In the genomic region with DNA sequence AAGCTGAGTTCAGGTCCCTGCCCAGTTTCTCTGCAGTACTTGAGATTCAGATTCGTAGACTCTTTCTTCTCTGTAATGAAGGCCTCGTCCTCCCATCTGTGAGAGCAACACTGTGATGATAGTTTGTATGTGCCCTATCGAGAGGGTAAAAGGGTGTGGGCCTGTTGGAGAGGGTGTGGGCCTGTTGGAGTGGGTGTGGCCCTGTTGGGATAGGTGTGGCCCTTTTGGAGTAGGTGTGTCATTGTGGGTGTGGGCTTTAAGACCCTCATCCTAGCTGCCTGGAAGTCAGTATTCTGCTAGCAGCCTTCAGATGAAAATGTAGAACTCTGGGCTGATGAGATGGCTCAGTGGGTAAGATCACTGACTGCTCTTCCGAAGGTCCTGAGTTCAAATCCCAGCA, we compare ENCODE assay signal across 21 mouse cellular contexts. TPM values are rescaled to one million over a fixed set of nuclear protein-coding genes. Genes with fewer than 3 reads are reported as not detected.
A peak's percentile ranks its signal among the peaks of the same experiment; 100 is the strongest.
DNase-seq lines count a peak whose midpoint lies in the region; ATAC-seq and TF ChIP-seq lines count a peak whose summit lies in the region.
"Had no signal": no experiment of that assay in that cellular context is flagged by ENCODE, and none has a peak within 500 bp of the region (broad histone marks: within the 10 kb centered on the region; RNA-seq: fewer than 3 reads in every experiment).

No protein-coding gene starts in this region.

- H3K9ac ChIP-seq in liver, embryonic 16.5 days (ENCODE audit: low read depth, low read length) = no peak overlapping the region; the same call in 1 of the 2 replicates
- no peak overlapping the region for H3K9ac ChIP-seq in hindbrain, embryonic 16.5 days (ENCODE audit: low read depth, low read length)
- no peak overlapping the region for H3K9ac ChIP-seq in intestine, postnatal 0 days (ENCODE audit: low read depth, low read length)
- H3K9ac ChIP-seq: forebrain, embryonic 13.5 days; stomach, embryonic 15.5 days had no signal

- 46% methylated on average over 4 of the region's 4 CpGs for WGBS in liver, embryonic 16.5 days (ENCODE audit: insufficient replicate concordance)
- 95% methylated on average over 4 of the region's 4 CpGs for WGBS in hindbrain, embryonic 16.5 days
- 84% methylated on average over 4 of the region's 4 CpGs for WGBS in intestine, postnatal 0 days

- no peaks in the 10 kb centered on the region for H3K9me3 ChIP-seq in liver, embryonic 16.5 days (replicated peaks; ENCODE audit: control insufficient read depth, low read length)
- no peaks in the 10 kb centered on the region for H3K9me3 ChIP-seq in hindbrain, embryonic 16.5 days (ENCODE audit: control insufficient read depth, low read length)
- no peaks in the 10 kb centered on the region for H3K9me3 ChIP-seq in intestine, postnatal 0 days (ENCODE audit: control insufficient read depth)
- H3K9me3 ChIP-seq: forebrain, embryonic 13.5 days; limb, embryonic 10.5 days; midbrain, embryonic 10.5 days; stomach, embryonic 15.5 days had no signal

- TF ChIP-seq CTCF in intestine, postnatal 0 days (IDR thresholded peaks at IDR 0.05; ENCODE audit: low read depth) = no peak

- peak overlapping the region; percentile 89 for H3K4me2 ChIP-seq in liver, embryonic 16.5 days (ENCODE audit: low read depth, low read length)
- no peak overlapping the region for H3K4me2 ChIP-seq in hindbrain, embryonic 16.5 days (ENCODE audit: low read length)
- H3K4me2 ChIP-seq in intestine, postnatal 0 days (replicated peaks; ENCODE audit: low read depth) = no peak overlapping the region
- H3K4me2 ChIP-seq: forebrain, embryonic 13.5 days; stomach, embryonic 15.5 days had no signal

- peaks cover 34% of the 10 kb centered on the region for H3K4me1 ChIP-seq in liver, embryonic 16.5 days (ENCODE audit: control insufficient read depth, low read depth, low read length)
- H3K4me1 ChIP-seq in hindbrain, embryonic 16.5 days (ENCODE audit: control insufficient read depth, insufficient read depth, low read depth, low read length) = peaks cover 10% of the 10 kb centered on the region
- H3K4me1 ChIP-seq in intestine, postnatal 0 days (replicated peaks; ENCODE audit: control insufficient read depth, insufficient read depth, low read length) = no peaks in the 10 kb centered on the region

- ATAC-seq in liver, embryonic 16.5 days (ENCODE audit: low read depth) = peak; percentile 23
- no peak for ATAC-seq in hindbrain, embryonic 16.5 days
- no peak for ATAC-seq in intestine, postnatal 0 days
- ATAC-seq: forebrain, embryonic 13.5 days; lung, postnatal 0 days; midbrain, embryonic 16.5 days had no signal

- H3K27ac ChIP-seq in liver, embryonic 16.5 days (ENCODE audit: low read length) = peak overlapping the region; percentile 71
- H3K27ac ChIP-seq in hindbrain, embryonic 16.5 days (ENCODE audit: low read depth, low read length) = no peak overlapping the region
- no peak overlapping the region for H3K27ac ChIP-seq in intestine, postnatal 0 days (ENCODE audit: low read depth, low read length)
- H3K27ac ChIP-seq: forebrain, embryonic 13.5 days; limb, embryonic 10.5 days; macrophage; midbrain, embryonic 10.5 days; stomach, embryonic 15.5 days had no signal

- peak; percentile 62 for DNase-seq in ES-CJ7 (ENCODE audit: low read depth, low spot score)
- peak; percentile 41 for DNase-seq in ZHBTc4 (ENCODE audit: low read depth, low spot score)
- DNase-seq in liver = peak; percentile 71
- no peak for DNase-seq in frontal cortex, postnatal 14 days (ENCODE audit: low spot score in 2 of 2)
- DNase-seq: adrenal gland, postnatal 36 days; cerebellum, adult 11-12 months; cerebellum, postnatal 14 days; kidney, adult 11 months; thymus, adult 18-20 months; thymus, postnatal 36 days had no signal

- H3K36me3 ChIP-seq in liver, embryonic 16.5 days (ENCODE audit: control insufficient read depth, insufficient read depth) = peaks cover 26% of the 10 kb centered on the region
- no peaks in the 10 kb centered on the region for H3K36me3 ChIP-seq in hindbrain, embryonic 16.5 days (ENCODE audit: control insufficient read depth, insufficient read depth, low read length)
- peaks cover 21% of the 10 kb centered on the region for H3K36me3 ChIP-seq in intestine, postnatal 0 days (ENCODE audit: control insufficient read depth, insufficient read depth)

- no peaks in the 10 kb centered on the region for H3K27me3 ChIP-seq in liver, embryonic 16.5 days (ENCODE audit: control insufficient read depth, insufficient read depth, low read depth, low read length)
- H3K27me3 ChIP-seq in hindbrain, embryonic 16.5 days (replicated peaks; ENCODE audit: control insufficient read depth, insufficient read depth, low read length) = no peaks in the 10 kb centered on the region; the same call in 1 of the 2 replicates
- no peaks in the 10 kb centered on the region for H3K27me3 ChIP-seq in intestine, postnatal 0 days (replicated peaks; ENCODE audit: control insufficient read depth, insufficient read depth, low read length)
- H3K27me3 ChIP-seq: forebrain, embryonic 13.5 days; stomach, embryonic 15.5 days had no signal

- H3K4me3 ChIP-seq in liver, embryonic 16.5 days (ENCODE audit: low read depth, low read length) = peak overlapping the region; percentile 85
- H3K4me3 ChIP-seq in hindbrain, embryonic 16.5 days (ENCODE audit: low read length) = no peak overlapping the region
- H3K4me3 ChIP-seq in intestine, postnatal 0 days (ENCODE audit: low read depth, low read length) = no peak overlapping the region
- H3K4me3 ChIP-seq: forebrain, embryonic 13.5 days; limb, embryonic 10.5 days; midbrain, embryonic 10.5 days; myocyte; stomach, embryonic 15.5 days had no signal

RNA-seq across cellular contexts. Expression of a gene that starts 3.3 kb away (rescaled TPM):
- polyA plus RNA-seq in liver, embryonic 16.5 days (2015; fragmentation: Nextera tagmentation; extraction: Ambion mirVana) = 5.6 and 6.9 TPM in 2 replicates
- 12.3 and 13.1 TPM in 2 replicates for polyA plus RNA-seq in hindbrain, embryonic 16.5 days (2015; fragmentation: Nextera tagmentation; extraction: Ambion mirVana)
- 7.0 and 7.8 TPM in 2 replicates for polyA plus RNA-seq in intestine, postnatal 0 days (2015; fragmentation: Nextera tagmentation; extraction: Ambion mirVana)

RNA-seq across cellular contexts. Expression of a gene that starts 3.4 kb away (rescaled TPM):
- polyA plus RNA-seq in liver, embryonic 16.5 days (2015; fragmentation: Nextera tagmentation; extraction: Ambion mirVana) = 50.1 and 50.3 TPM in 2 replicates
- 28.3 and 32.6 TPM in 2 replicates for polyA plus RNA-seq in hindbrain, embryonic 16.5 days (2015; fragmentation: Nextera tagmentation; extraction: Ambion mirVana)
- polyA plus RNA-seq in intestine, postnatal 0 days (2015; fragmentation: Nextera tagmentation; extraction: Ambion mirVana) = 18.5 TPM in 2 replicates

Comparison
In these comparisons a context has a peak if more than half of its experiments do, and no peak if none do; other contexts are left out.
1. DNase-seq: peak in ES-CJ7 (single experiment), ZHBTc4 (single experiment) and liver (single experiment); none in frontal cortex, postnatal 14 days (0 of 2).